Mouse (Mus musculus) bone marrow, adult 2 months (tissue): Measurements from ENCODE around the gene Rbms2.

Experiments used
- CTCF ChIP-seq: fragments of 200-500 bp; IDR thresholded peaks from 2 replicates; pipeline ENCODE4 v1.5.1; 2011; ENCODE audit warnings: low read length, control low read depth; ENCODE audit not compliant: control insufficient read depth, insufficient read depth
- POLR2A ChIP-seq: fragments of 200-500 bp; IDR thresholded peaks from 2 replicates; pipeline ENCODE4 v1.6.1; 2011; ENCODE audit warnings: low read depth, mild to moderate bottlenecking, control low read depth, low read length, borderline replicate concordance; ENCODE audit not compliant: control insufficient read depth

GRCm38 (mm10) chr10:128148789-128149365, 31.2 kb downstream of the Rbms2 start:
- TF ChIP-seq POLR2A, result no peak
- TF ChIP-seq CTCF, result no peak
